Mouse (Mus musculus): ENCODE data around the gene Mrps36. TPM values are rescaled to one million over a fixed set of nuclear protein-coding genes. Genes with fewer than 3 reads are reported as not detected.
"Not testable (repeated sequence)": the region's sequence is repeated elsewhere in the genome, so short reads cannot be mapped to it uniquely, and the experiment has no call there.

The Mrps36 gene
- 132 and 142 TPM in 2 replicates for polyA plus RNA-seq (2014; fragmentation: Nextera tagmentation; extraction: Ambion mirVana)

DNA sequence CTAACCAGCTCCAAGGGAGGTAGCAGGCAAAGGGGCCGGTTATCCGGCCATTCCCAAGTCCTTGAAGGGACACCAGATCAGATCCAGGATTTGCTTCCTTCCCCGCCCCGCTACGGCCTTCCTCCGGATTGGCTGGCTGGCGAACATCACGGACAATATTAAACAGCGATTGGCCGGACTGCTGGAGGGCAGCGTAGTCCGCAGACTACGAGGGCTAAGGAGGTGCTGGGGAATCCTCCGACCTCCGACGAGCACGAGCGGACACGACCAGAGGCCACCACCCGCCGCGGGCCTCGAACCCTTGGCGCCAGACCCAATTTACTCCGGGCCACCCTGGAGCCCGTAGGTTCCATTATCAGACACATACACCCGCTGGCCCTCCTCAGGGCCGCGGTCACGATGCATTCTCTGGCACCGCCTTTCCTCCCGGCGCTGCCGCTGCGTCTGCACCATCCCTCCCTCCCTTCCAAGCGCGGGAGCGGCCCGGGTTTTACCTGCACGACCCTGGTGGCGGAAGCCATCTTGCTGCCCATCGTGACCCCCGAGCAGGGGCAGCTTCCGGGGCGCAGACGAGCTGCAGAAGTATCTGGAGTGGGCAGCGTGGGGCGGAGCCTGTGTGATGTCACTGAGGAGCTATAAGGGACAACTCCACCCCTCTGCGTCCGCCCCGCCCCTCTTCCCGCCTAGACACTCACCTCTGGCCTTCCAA is at the start of gene Mrps36:
Gene Mrps36 (minus strand): TSS at position 624 of the 709 bp plus-strand sequence.
- DNase-seq: peak; percentile 93
- no peaks in the 10 kb centered on the region for H3K27me3 ChIP-seq (ENCODE audit: control insufficient read depth, insufficient read depth, low read length)
- peak within 1 kb of the TSS; percentile 72 for H3K4me3 ChIP-seq (replicated peaks; ENCODE audit: low read depth, low read length)
- H3K27ac ChIP-seq (replicated peaks; ENCODE audit: low read depth, low read length): peak within 1 kb of the TSS; percentile 96
- H3K4me1 ChIP-seq (ENCODE audit: control insufficient read depth, insufficient read depth, low read length): peaks cover 3% of the 10 kb centered on the region; the same call in 1 of the 2 replicates
- peaks cover 7% of the 10 kb centered on the region; the same call in 1 of the 2 replicates for H3K36me3 ChIP-seq (ENCODE audit: control insufficient read depth, insufficient read depth, low read length)
- H3K4me2 ChIP-seq (ENCODE audit: low read length): peak within 1 kb of the TSS; percentile 58
- H3K9me3 ChIP-seq (ENCODE audit: control insufficient read depth, low read length): no peaks in the 10 kb centered on the region
- under 1% methylated on average over 52 of the region's 52 CpGs for WGBS
- peak within 1 kb of the TSS; percentile 87 for H3K9ac ChIP-seq (replicated peaks; ENCODE audit: low read length)
- peak; percentile 97 for ATAC-seq (ENCODE audit: low FRiP score, low TSS enrichment)

GRCm38 (mm10) chr13:100789083-100789482 is 44.6 kb upstream of the Mrps36 start:
- H3K4me2 ChIP-seq (ENCODE audit: low read length): no peak overlapping the region
- peaks cover 8% of the 10 kb centered on the region; the same call in 1 of the 2 replicates for H3K4me1 ChIP-seq (ENCODE audit: control insufficient read depth, insufficient read depth, low read length)
- no peaks in the 10 kb centered on the region for H3K9me3 ChIP-seq (ENCODE audit: control insufficient read depth, low read length)
- no peaks in the 10 kb centered on the region for H3K27me3 ChIP-seq (ENCODE audit: control insufficient read depth, insufficient read depth, low read length)
- no peak overlapping the region for H3K27ac ChIP-seq (replicated peaks; ENCODE audit: low read depth, low read length)
- no peak overlapping the region for H3K4me3 ChIP-seq (replicated peaks; ENCODE audit: low read depth, low read length)
- no peak overlapping the region for H3K9ac ChIP-seq (replicated peaks; ENCODE audit: low read length)
- ATAC-seq (ENCODE audit: low FRiP score, low TSS enrichment) (no peak), DNase-seq (no peak)
- H3K36me3 ChIP-seq (ENCODE audit: control insufficient read depth, insufficient read depth, low read length): no peaks in the 10 kb centered on the region
- WGBS: 88% methylated on average over 3 of the region's 3 CpGs

GRCm38 (mm10) chr13:100788057-100788456 is 43.6 kb upstream of the Mrps36 start:
- WGBS: 98% methylated on average over 11 of the region's 14 CpGs
- H3K4me1 ChIP-seq (ENCODE audit: control insufficient read depth, insufficient read depth, low read length); H3K27ac ChIP-seq (replicated peaks; ENCODE audit: low read depth, low read length); H3K27me3 ChIP-seq (ENCODE audit: control insufficient read depth, insufficient read depth, low read length); H3K4me3 ChIP-seq (replicated peaks; ENCODE audit: low read depth, low read length); H3K9ac ChIP-seq (replicated peaks; ENCODE audit: low read length); DNase-seq; ATAC-seq (ENCODE audit: low FRiP score, low TSS enrichment); H3K4me2 ChIP-seq (ENCODE audit: low read length); H3K36me3 ChIP-seq (ENCODE audit: control insufficient read depth, insufficient read depth, low read length); H3K9me3 ChIP-seq (ENCODE audit: control insufficient read depth, low read length): not testable (repeated sequence)

GRCm38 (mm10) chr13:100787316-100788010 is 43.0 kb upstream of the Mrps36 start:
- DNase-seq: no peak
- Histone ChIP-seq H3K4me3 (replicated peaks; ENCODE audit: low read depth, low read length) (no peak overlapping the region), H3K4me1 (ENCODE audit: control insufficient read depth, insufficient read depth, low read length) (peaks cover 8% of the 10 kb centered on the region; the same call in 1 of the 2 replicates), H3K27me3 (ENCODE audit: control insufficient read depth, insufficient read depth, low read length) (no peaks in the 10 kb centered on the region), H3K9me3 (ENCODE audit: control insufficient read depth, low read length) (no peaks in the 10 kb centered on the region), H3K9ac (replicated peaks; ENCODE audit: low read length) (no peak overlapping the region), H3K36me3 (ENCODE audit: control insufficient read depth, insufficient read depth, low read length) (no peaks in the 10 kb centered on the region), H3K27ac (replicated peaks; ENCODE audit: low read depth, low read length) (no peak overlapping the region), H3K4me2 (ENCODE audit: low read length) (no peak overlapping the region)
- ATAC-seq (ENCODE audit: low FRiP score, low TSS enrichment): no peak
- 77% methylated on average over 6 of the region's 6 CpGs for WGBS

DNA sequence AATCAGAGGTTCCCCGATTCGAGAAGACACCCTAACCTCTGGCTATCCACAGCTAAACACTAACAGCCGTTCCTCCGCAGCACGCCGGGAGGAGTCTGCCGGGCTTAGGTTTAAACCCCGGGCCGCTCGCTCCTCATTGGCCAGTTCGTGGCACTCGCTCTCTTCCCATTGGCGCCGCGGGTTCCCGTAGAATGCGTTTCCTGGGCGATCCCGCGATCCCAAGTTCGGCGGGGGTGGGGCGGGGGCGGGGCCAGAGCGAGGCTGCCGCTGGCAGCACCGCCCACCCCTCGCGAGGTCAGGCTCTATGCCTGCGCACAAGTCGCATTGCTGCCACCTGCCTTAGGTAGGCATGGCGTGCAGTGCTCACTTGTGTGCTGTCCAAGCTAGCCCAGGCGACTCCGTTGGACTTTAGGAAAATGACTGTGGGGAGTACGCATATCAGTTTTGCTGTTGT is 42.0 kb upstream of the Mrps36 start, which contains the start of gene Ccnb1:
Gene Ccnb1 (minus strand): TSS at position 157 of the 454 bp plus-strand sequence.
- H3K9ac ChIP-seq (replicated peaks; ENCODE audit: low read length): peak within 1 kb of the TSS; percentile 48
- under 1% methylated on average over 35 of the region's 35 CpGs for WGBS
- no peaks in the 10 kb centered on the region for H3K27me3 ChIP-seq (ENCODE audit: control insufficient read depth, insufficient read depth, low read length)
- H3K9me3 ChIP-seq (ENCODE audit: control insufficient read depth, low read length): no peaks in the 10 kb centered on the region
- DNase-seq: peak; percentile 97
- peaks cover 8% of the 10 kb centered on the region; the same call in 1 of the 2 replicates for H3K4me1 ChIP-seq (ENCODE audit: control insufficient read depth, insufficient read depth, low read length)
- no peaks in the 10 kb centered on the region for H3K36me3 ChIP-seq (ENCODE audit: control insufficient read depth, insufficient read depth, low read length)
- H3K4me2 ChIP-seq (ENCODE audit: low read length): peak within 1 kb of the TSS; percentile 98
- ATAC-seq (ENCODE audit: low FRiP score, low TSS enrichment): peak; percentile 97
- H3K27ac ChIP-seq (replicated peaks; ENCODE audit: low read depth, low read length): 0 out of 2 replicates have a peak within 1 kb of the TSS, but pooled peaks have one; percentile 20
- peak within 1 kb of the TSS; percentile 61 for H3K4me3 ChIP-seq (replicated peaks; ENCODE audit: low read depth, low read length)

GRCm38 (mm10) chr13:100785806-100786413 is 41.5 kb upstream of the Mrps36 start:
- peak; percentile 38 for ATAC-seq (ENCODE audit: low FRiP score, low TSS enrichment)
- no peak for DNase-seq

GRCm38 (mm10) chr13:100777491-100777890 is 33.0 kb upstream of the Mrps36 start:
- H3K4me2 ChIP-seq (ENCODE audit: low read length): no peak overlapping the region
- no peaks in the 10 kb centered on the region for H3K27me3 ChIP-seq (ENCODE audit: control insufficient read depth, insufficient read depth, low read length)
- H3K36me3 ChIP-seq (ENCODE audit: control insufficient read depth, insufficient read depth, low read length): no peaks in the 10 kb centered on the region
- H3K9me3 ChIP-seq (ENCODE audit: control insufficient read depth, low read length): no peaks in the 10 kb centered on the region
- no peak for DNase-seq
- H3K9ac ChIP-seq (replicated peaks; ENCODE audit: low read length): no peak overlapping the region
- peaks cover 6% of the 10 kb centered on the region for H3K4me1 ChIP-seq (ENCODE audit: control insufficient read depth, insufficient read depth, low read length)
- WGBS: 82% methylated on average over 3 of the region's 3 CpGs
- no peak overlapping the region for H3K27ac ChIP-seq (replicated peaks; ENCODE audit: low read depth, low read length)
- no peak for ATAC-seq (ENCODE audit: low FRiP score, low TSS enrichment)
- no peak overlapping the region for H3K4me3 ChIP-seq (replicated peaks; ENCODE audit: low read depth, low read length)

More at GRCm38 (mm10) chr13:100785806-100786413, 41.5 kb upstream of the Mrps36 start:
- peak overlapping the region; percentile 61 for H3K4me3 ChIP-seq (replicated peaks; ENCODE audit: low read depth, low read length)
- WGBS: under 1% methylated on average over 30 of the region's 30 CpGs
- peaks cover 8% of the 10 kb centered on the region; the same call in 1 of the 2 replicates for H3K4me1 ChIP-seq (ENCODE audit: control insufficient read depth, insufficient read depth, low read length)
- H3K4me2 ChIP-seq (ENCODE audit: low read length): peak overlapping the region; percentile 98
- no peaks in the 10 kb centered on the region for H3K36me3 ChIP-seq (ENCODE audit: control insufficient read depth, insufficient read depth, low read length)
- no peaks in the 10 kb centered on the region for H3K9me3 ChIP-seq (ENCODE audit: control insufficient read depth, low read length)
- H3K27me3 ChIP-seq (ENCODE audit: control insufficient read depth, insufficient read depth, low read length): no peaks in the 10 kb centered on the region
- peak overlapping the region; percentile 48 for H3K9ac ChIP-seq (replicated peaks; ENCODE audit: low read length)
- H3K27ac ChIP-seq (replicated peaks; ENCODE audit: low read depth, low read length): no peak overlapping the region

GRCm38 (mm10) chr13:100776710-100777109 is 32.3 kb upstream of the Mrps36 start:
- no peak overlapping the region; the same call in 1 of the 2 replicates for H3K4me2 ChIP-seq (ENCODE audit: low read length)
- no peak overlapping the region for H3K9ac ChIP-seq (replicated peaks; ENCODE audit: low read length)
- ATAC-seq (ENCODE audit: low FRiP score, low TSS enrichment): no peak

More at GRCm38 (mm10) chr13:100776710-100777109, 32.3 kb upstream of the Mrps36 start:
- no peak overlapping the region for H3K4me3 ChIP-seq (replicated peaks; ENCODE audit: low read depth, low read length)
- no peak for DNase-seq
- peaks cover 6% of the 10 kb centered on the region for H3K4me1 ChIP-seq (ENCODE audit: control insufficient read depth, insufficient read depth, low read length)
- no peaks in the 10 kb centered on the region for H3K9me3 ChIP-seq (ENCODE audit: control insufficient read depth, low read length)
- no peak overlapping the region for H3K27ac ChIP-seq (replicated peaks; ENCODE audit: low read depth, low read length)
- peaks cover 1% of the 10 kb centered on the region; the same call in 1 of the 2 replicates for H3K36me3 ChIP-seq (ENCODE audit: control insufficient read depth, insufficient read depth, low read length)
- WGBS: 65% methylated on average over 6 of the region's 6 CpGs
- no peaks in the 10 kb centered on the region for H3K27me3 ChIP-seq (ENCODE audit: control insufficient read depth, insufficient read depth, low read length)

Data from midbrain, embryonic 14.5 days (tissue).